Mouse (Mus musculus): ENCODE results near the gene Nipa1.
"Not testable (repeated sequence)": the region's sequence is repeated elsewhere in the genome, so short reads cannot be mapped to it uniquely, and the experiment has no call there.

The Nipa1 gene

GRCm38 (mm10) chr7:56019930-56020253 is at the start of gene Nipa1:
TSS of gene Nipa1 (minus strand) at chr7:56019954.
- DNase-seq (ENCODE audit: low read depth, low spot score) = no peak

GRCm38 (mm10) chr7:56066634-56067033 is 46.9 kb upstream of the Nipa1 start:
- DNase-seq (ENCODE audit: low read depth, low spot score) = no peak

- no peak for DNase-seq (ENCODE audit: low read depth, low spot score)
These were observed 46.4 kb upstream of the Nipa1 start for GRCm38 (mm10) chr7:56066136-56066535.

- DNase-seq (ENCODE audit: low read depth, low spot score) = no peak
These were observed 45.1 kb upstream of the Nipa1 start for GRCm38 (mm10) chr7:56064876-56065275.

- no peak for DNase-seq (ENCODE audit: low read depth, low spot score)
These were observed 35.6 kb upstream of the Nipa1 start for GRCm38 (mm10) chr7:56055338-56055737.

- no peak for DNase-seq (ENCODE audit: low read depth, low spot score)
These were observed 33.2 kb upstream of the Nipa1 start for GRCm38 (mm10) chr7:56052996-56053395.

GRCm38 (mm10) chr7:56050487-56050911 is 30.7 kb upstream of the Nipa1 start:
- DNase-seq (ENCODE audit: low read depth, low spot score) = peak; percentile 23

GRCm38 (mm10) chr7:56049831-56050321 is 30.1 kb upstream of the Nipa1 start, which contains the start of gene Herc2:
TSS of gene Herc2 (plus strand) at chr7:56050196.
- peak; percentile 100 for DNase-seq (ENCODE audit: low read depth, low spot score)

- DNase-seq (ENCODE audit: low read depth, low spot score) = no peak
These were observed 27.4 kb upstream of the Nipa1 start for GRCm38 (mm10) chr7:56047178-56047577.

GRCm38 (mm10) chr7:56044267-56044629 is 24.5 kb upstream of the Nipa1 start:
- no peak for DNase-seq (ENCODE audit: low read depth, low spot score)

- DNase-seq (ENCODE audit: low read depth, low spot score) = no peak
These were observed 24.0 kb upstream of the Nipa1 start for GRCm38 (mm10) chr7:56043577-56044266.

- DNase-seq (ENCODE audit: low read depth, low spot score) = peak; percentile 62
These were observed 22.6 kb upstream of the Nipa1 start for GRCm38 (mm10) chr7:56042353-56042752.

- no peak for DNase-seq (ENCODE audit: low read depth, low spot score)
These were observed 3.8 kb upstream of the Nipa1 start for GRCm38 (mm10) chr7:56023586-56023985.

GRCm38 (mm10) chr7:56018972-56019929 is 503 bp downstream of the Nipa1 start:
- peak; percentile 72 for DNase-seq (ENCODE audit: low read depth, low spot score)

GRCm38 (mm10) chr7:56018446-56018971 is 1.2 kb downstream of the Nipa1 start:
- DNase-seq (ENCODE audit: low read depth, low spot score) = no peak

- DNase-seq (ENCODE audit: low read depth, low spot score) = no peak
These were observed 2.0 kb downstream of the Nipa1 start for GRCm38 (mm10) chr7:56017761-56018160.

- no peak for DNase-seq (ENCODE audit: low read depth, low spot score)
These were observed 3.9 kb downstream of the Nipa1 start for GRCm38 (mm10) chr7:56015837-56016236.

- DNase-seq (ENCODE audit: low read depth, low spot score) = no peak
These were observed 4.6 kb downstream of the Nipa1 start for GRCm38 (mm10) chr7:56015172-56015571.

GRCm38 (mm10) chr7:56014002-56014702 is 5.6 kb downstream of the Nipa1 start:
- not testable (repeated sequence) for DNase-seq (ENCODE audit: low read depth, low spot score)

GRCm38 (mm10) chr7:56013261-56014001 is 6.3 kb downstream of the Nipa1 start:
- no peak for DNase-seq (ENCODE audit: low read depth, low spot score)

- no peak for DNase-seq (ENCODE audit: low read depth, low spot score)
These were observed 8.8 kb downstream of the Nipa1 start for GRCm38 (mm10) chr7:56011018-56011333.
